Mouse (Mus musculus): ENCODE results near the gene 4933436I01Rik.

Gene 4933436I01Rik

DNA sequence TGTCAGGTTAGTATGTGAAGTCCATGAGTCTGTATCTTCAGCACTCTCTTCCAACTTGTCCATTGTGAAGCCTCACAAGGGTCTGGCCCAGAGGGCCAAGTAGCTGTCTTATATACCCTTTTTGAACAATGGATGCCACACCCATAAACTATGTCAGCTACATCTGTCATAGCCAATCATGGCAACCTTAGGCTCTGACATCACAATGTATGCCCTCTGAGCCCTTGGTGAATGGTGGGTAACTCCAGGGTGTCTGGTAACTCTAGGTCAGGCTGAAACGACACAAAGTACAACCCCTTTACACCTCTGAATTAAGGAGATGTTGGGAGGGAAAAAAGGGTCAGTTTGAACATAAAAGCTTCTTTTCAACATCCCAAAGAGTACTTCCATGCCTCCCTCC, at the start of gene 4933436I01Rik:
TSS of gene 4933436I01Rik (minus strand) at position 101 of the 400 bp plus-strand sequence.
- DNase-seq (ENCODE audit: low spot score): no peak

DNA sequence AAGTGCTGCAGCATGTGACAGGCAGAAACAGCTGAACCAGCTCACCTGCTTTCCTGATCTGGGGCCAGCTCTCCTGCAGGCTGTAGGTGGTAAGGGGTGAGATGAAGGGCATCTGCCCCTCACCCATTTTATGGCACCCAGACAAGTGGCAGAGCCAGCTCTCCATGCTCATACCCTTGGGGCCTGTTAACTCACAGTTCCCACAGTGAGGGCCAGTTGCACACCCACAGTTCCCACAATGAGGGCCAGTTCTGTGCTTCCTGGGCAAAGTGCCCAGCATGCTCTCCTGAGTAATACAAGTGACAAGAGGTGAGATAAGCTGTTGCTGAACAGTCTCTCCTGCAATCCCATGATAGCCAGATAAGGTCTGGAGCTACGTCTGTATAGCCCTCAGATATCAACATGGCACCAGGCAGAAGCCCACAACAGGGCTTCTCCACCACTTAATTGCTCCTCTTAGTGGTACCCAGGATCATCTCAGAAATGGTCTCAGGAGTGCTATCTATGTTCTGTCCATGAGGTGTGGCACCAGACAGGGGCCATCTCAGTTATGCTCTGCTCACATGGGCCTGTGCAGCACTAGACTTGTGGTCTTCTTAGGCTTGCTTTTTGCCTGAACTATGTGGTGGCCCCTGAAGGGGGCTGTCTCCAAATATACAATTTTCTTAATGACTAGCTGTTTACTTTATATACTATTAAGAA, 3.7 kb upstream of the 4933436I01Rik start:
- no peak for DNase-seq (ENCODE audit: low spot score)

DNA sequence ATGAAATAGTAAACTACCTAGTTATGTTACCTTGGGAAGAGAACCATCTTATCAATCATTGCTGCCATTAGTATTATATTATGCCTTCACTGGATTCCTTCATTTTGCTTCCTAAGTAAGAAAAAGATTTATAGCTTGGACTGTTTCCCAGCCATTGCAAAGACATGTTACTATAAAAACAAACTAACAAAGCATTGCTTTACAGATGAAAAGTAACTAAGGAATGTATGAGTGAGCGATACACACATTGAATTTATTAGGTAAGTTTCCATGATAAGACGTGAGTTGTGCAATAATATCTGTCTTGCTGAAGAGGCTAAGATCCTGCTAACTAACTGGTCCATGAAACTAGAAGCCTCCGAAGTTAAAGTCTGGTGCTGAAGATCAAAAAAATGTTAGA, 37.8 kb downstream of the 4933436I01Rik start:
- DNase-seq (ENCODE audit: low spot score): no peak

Measured in c-Kit-positive CD71-positive TER-119-positive erythroid progenitor cells, embryonic 14.5 days (primary cell).